Mouse (Mus musculus) cerebellum, adult 2 months (tissue): ENCODE measurements around the gene Ugt1a6a.

Experiments
- CTCF ChIP-seq: fragments of 200-500 bp; IDR thresholded peaks from 2 replicates; pipeline ENCODE4 v1.5.1; 2011; ENCODE audit warnings: low read depth, mild to moderate bottlenecking, control low read depth, low read length, moderate library complexity, borderline replicate concordance; ENCODE audit not compliant: insufficient read depth
- POLR2A ChIP-seq: fragments of 200-500 bp; IDR thresholded peaks from 2 replicates; pipeline ENCODE4 v1.6.1; 2011; ENCODE audit warnings: low read length, control low read depth, borderline replicate concordance; ENCODE audit not compliant: insufficient read depth

DNA sequence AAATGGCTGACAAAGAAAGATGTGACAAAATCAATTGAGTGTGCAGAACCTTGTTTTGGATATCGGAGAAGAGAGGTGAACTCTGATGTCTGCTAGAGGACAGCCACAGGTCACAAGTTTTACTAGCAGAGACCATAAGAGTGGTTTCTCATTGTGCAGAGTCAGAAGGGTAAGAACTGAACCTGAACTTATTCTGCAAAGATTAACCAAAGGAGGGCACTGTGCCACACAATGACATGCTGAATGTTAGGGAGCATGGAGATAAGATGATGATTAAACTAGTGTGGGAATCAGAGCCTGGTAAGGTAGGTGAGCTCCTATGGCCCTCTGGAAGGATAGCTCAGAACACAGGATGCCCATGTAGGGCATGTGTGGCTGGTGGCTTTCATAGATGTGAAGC lies 61.1 kb downstream of the Ugt1a6a start:
- TF ChIP-seq CTCF: no peak
- TF ChIP-seq POLR2A: no peak
